Mouse (Mus musculus): ENCODE results near the gene Dap. TPM values are rescaled to one million over a fixed set of nuclear protein-coding genes. Genes with fewer than 3 reads are reported as not detected.

The Dap gene
- polyA plus RNA-seq, 1 experiment from 2014 or later, result 114 TPM

DNA sequence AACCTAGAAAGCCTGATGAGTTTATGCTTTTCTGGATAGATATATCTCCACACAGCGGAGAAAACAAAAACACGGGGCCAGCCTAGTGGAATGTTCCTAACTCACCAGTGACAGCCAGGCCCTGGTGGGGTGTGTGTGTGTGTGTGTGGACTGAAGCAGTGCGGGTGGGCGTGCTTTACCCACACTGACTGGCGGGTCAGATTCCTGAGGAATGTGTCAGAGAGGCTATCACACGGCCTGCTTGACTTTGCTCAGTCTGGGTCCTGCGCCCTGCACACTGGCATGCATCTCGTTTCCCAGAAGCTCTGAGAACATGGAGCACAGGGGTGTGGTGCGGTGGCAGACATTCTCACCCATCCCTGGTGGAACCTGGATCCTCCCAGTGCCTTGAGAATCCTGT is 21.8 kb downstream of the Dap start:
- H3K36me3 ChIP-seq (ENCODE audit: control insufficient read depth, insufficient read depth, low read length), result peaks cover 12% of the 10 kb centered on the region; the same call in 1 of the 2 replicates
- no peak overlapping the region for H3K4me3 ChIP-seq (replicated peaks; ENCODE audit: low read length)
- H3K27ac ChIP-seq (ENCODE audit: low read length), result no peak overlapping the region
- no peak overlapping the region for H3K4me2 ChIP-seq (ENCODE audit: low read depth, low read length)
- 0 out of 2 replicates have a peak, but pooled peaks cover 11% of the 10 kb centered on the region for H3K4me1 ChIP-seq (ENCODE audit: control insufficient read depth, insufficient read depth, low read length)
- no peak overlapping the region for H3K9ac ChIP-seq (ENCODE audit: low read length)
- 56% methylated on average over 9 of the region's 9 CpGs for WGBS
- H3K9me3 ChIP-seq (replicated peaks; ENCODE audit: control insufficient read depth, low read length), result no peaks in the 10 kb centered on the region
- H3K27me3 ChIP-seq (ENCODE audit: control insufficient read depth, insufficient read depth, low read length), result no peaks in the 10 kb centered on the region
- ATAC-seq (ENCODE audit: insufficient read depth, low FRiP score), result peak; percentile 44; the same call in 1 of the 2 replicates

DNA sequence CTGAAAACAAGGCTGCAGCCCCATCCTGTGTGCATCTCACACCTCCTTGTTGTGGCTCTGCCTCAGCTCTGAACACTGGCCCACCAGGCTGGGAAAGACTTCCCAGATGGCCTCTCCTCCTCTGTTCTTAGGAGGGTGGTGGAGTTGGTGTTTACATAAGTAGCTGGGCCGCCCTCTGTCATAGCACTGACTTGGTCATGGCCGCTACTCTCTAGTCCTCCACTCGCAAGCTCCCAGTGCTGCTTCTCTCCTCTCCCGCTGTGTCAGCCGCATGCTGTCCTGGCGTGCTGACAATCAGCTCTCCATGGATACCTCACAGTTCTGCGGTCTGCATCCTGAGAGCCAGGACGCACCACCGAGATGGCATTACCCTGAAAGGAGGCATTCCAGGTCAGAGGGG is 22.9 kb downstream of the Dap start:
- no peak overlapping the region for H3K27ac ChIP-seq (ENCODE audit: low read length)
- H3K4me3 ChIP-seq (replicated peaks; ENCODE audit: low read length), result no peak overlapping the region
- WGBS, result 65% methylated on average over 9 of the region's 9 CpGs
- H3K9ac ChIP-seq (ENCODE audit: low read length), result no peak overlapping the region
- H3K9me3 ChIP-seq (replicated peaks; ENCODE audit: control insufficient read depth, low read length), result no peaks in the 10 kb centered on the region
- H3K4me1 ChIP-seq (ENCODE audit: control insufficient read depth, insufficient read depth, low read length), result 0 out of 2 replicates have a peak, but pooled peaks cover 11% of the 10 kb centered on the region
- H3K36me3 ChIP-seq (ENCODE audit: control insufficient read depth, insufficient read depth, low read length), result 0 out of 2 replicates have a peak, but pooled peaks cover 1% of the 10 kb centered on the region
- no peak overlapping the region for H3K4me2 ChIP-seq (ENCODE audit: low read depth, low read length)
- ATAC-seq (ENCODE audit: insufficient read depth, low FRiP score), result peak; percentile 19; the same call in 1 of the 2 replicates
- no peaks in the 10 kb centered on the region for H3K27me3 ChIP-seq (ENCODE audit: control insufficient read depth, insufficient read depth, low read length)

DNA sequence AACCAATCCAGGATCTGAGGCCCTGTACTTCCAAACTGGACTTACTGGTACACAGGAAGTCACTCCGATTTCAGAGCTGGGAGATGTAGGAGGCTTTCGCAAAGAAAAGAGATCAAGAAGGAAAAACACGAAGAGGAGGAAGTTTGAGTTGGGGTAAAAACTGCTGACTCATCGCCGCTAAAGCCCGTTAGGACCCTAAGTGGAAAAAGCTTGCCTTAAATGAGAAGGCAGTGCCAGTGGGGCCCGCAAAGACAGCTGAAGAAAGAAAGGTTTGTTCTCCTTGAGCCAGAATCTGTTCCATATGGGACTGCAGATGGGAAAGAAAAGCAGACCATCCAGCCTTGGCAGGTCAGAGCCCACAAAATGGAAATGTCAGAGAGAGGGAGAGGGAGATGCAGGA is 24.8 kb downstream of the Dap start:
- no peaks in the 10 kb centered on the region for H3K9me3 ChIP-seq (replicated peaks; ENCODE audit: control insufficient read depth, low read length)
- 0 out of 2 replicates have a peak, but pooled peaks cover 11% of the 10 kb centered on the region for H3K4me1 ChIP-seq (ENCODE audit: control insufficient read depth, insufficient read depth, low read length)
- no peaks in the 10 kb centered on the region for H3K27me3 ChIP-seq (ENCODE audit: control insufficient read depth, insufficient read depth, low read length)
- H3K4me3 ChIP-seq (replicated peaks; ENCODE audit: low read length), result no peak overlapping the region
- H3K36me3 ChIP-seq (ENCODE audit: control insufficient read depth, insufficient read depth, low read length), result no peaks in the 10 kb centered on the region
- H3K9ac ChIP-seq (ENCODE audit: low read length), result no peak overlapping the region
- whole genome bisulfite sequencing, result 74% methylated on average over 7 of the region's 7 CpGs
- ATAC-seq (ENCODE audit: insufficient read depth, low FRiP score), result no peak
- H3K27ac ChIP-seq (ENCODE audit: low read length), result no peak overlapping the region
- H3K4me2 ChIP-seq (ENCODE audit: low read depth, low read length), result no peak overlapping the region

DNA sequence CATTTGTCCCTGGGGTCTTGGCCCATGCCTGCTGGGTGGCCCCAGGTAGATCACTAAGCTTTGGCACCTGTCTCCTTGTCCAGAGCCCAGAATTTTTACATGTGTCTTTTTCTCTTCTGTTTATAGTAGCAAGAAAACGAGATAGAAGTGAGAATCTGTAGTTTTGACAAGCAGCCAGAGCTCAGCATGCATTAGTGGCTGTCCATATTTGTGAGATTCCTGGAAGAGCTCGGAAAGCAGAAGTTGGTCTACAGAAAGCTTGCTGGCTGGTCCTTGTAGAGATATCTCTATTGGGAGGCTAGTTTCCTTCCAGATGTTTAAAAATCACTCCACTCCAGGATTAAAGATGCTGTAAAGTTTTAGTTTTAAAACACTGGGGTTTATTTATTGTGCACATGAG is 25.9 kb downstream of the Dap start:
- H3K9ac ChIP-seq (ENCODE audit: low read length), result no peak overlapping the region
- H3K4me3 ChIP-seq (replicated peaks; ENCODE audit: low read length), result no peak overlapping the region
- no peaks in the 10 kb centered on the region for H3K36me3 ChIP-seq (ENCODE audit: control insufficient read depth, insufficient read depth, low read length)
- no peaks in the 10 kb centered on the region for H3K27me3 ChIP-seq (ENCODE audit: control insufficient read depth, insufficient read depth, low read length)
- H3K4me1 ChIP-seq (ENCODE audit: control insufficient read depth, insufficient read depth, low read length), result 0 out of 2 replicates have a peak, but pooled peaks cover 11% of the 10 kb centered on the region
- H3K9me3 ChIP-seq (replicated peaks; ENCODE audit: control insufficient read depth, low read length), result no peaks in the 10 kb centered on the region
- H3K4me2 ChIP-seq (ENCODE audit: low read depth, low read length), result no peak overlapping the region
- ATAC-seq (ENCODE audit: insufficient read depth, low FRiP score), result no peak
- no peak overlapping the region for H3K27ac ChIP-seq (ENCODE audit: low read length)
- 29% methylated on average over 2 of the region's 2 CpGs for WGBS

DNA sequence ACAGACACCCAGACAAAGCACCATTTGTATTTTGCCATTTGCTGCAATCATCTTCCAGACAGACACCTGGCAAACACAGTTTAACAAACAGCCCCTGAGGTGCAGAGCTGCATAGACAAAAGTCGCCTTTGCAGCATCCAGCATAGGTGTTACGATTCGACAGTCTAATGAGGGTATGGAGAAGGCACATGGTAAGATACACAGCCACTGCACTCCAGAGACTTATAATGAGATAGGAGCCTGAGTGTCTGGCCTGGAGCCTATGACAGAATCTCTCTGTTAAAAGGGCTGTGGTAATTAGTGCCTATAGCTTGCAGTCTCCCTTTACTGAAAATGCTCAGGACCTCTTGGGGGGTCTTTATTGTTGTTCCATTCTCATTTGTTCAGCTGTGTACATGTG is 26.6 kb downstream of the Dap start:
- no peak for ATAC-seq (ENCODE audit: insufficient read depth, low FRiP score)
- no peaks in the 10 kb centered on the region for H3K27me3 ChIP-seq (ENCODE audit: control insufficient read depth, insufficient read depth, low read length)
- no peaks in the 10 kb centered on the region for H3K36me3 ChIP-seq (ENCODE audit: control insufficient read depth, insufficient read depth, low read length)
- no peak overlapping the region for H3K27ac ChIP-seq (ENCODE audit: low read length)
- H3K4me3 ChIP-seq (replicated peaks; ENCODE audit: low read length), result no peak overlapping the region
- 82% methylated on average over 3 of the region's 3 CpGs for WGBS
- no peak overlapping the region for H3K9ac ChIP-seq (ENCODE audit: low read length)
- no peaks in the 10 kb centered on the region for H3K9me3 ChIP-seq (replicated peaks; ENCODE audit: control insufficient read depth, low read length)
- 0 out of 2 replicates have a peak, but pooled peaks cover 11% of the 10 kb centered on the region for H3K4me1 ChIP-seq (ENCODE audit: control insufficient read depth, insufficient read depth, low read length)
- H3K4me2 ChIP-seq (ENCODE audit: low read depth, low read length), result no peak overlapping the region

DNA sequence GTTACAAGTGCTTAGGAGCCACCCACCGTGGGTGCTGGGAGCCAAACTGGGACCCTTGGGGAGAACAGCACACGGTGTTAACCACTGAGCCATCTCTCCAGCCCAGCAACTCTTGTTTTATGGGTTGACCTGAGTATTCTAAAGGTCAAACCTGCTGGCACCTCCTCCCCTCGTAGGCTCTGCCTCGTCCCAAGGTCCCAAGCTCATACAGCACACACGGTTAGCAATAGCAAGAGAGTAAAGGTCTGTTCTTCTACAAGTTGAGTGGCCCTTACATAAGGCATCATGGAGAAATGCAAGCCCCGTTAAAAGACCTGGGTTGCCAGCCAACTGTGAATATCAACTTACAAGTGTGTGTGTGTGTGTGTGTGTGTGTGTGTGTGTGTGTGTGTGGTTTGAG is 27.1 kb downstream of the Dap start:
- Histone ChIP-seq H3K4me3 (replicated peaks; ENCODE audit: low read length) (no peak overlapping the region), H3K36me3 (ENCODE audit: control insufficient read depth, insufficient read depth, low read length) (no peaks in the 10 kb centered on the region), H3K4me2 (ENCODE audit: low read depth, low read length) (no peak overlapping the region), H3K4me1 (ENCODE audit: control insufficient read depth, insufficient read depth, low read length) (0 out of 2 replicates have a peak, but pooled peaks cover 10% of the 10 kb centered on the region), H3K9me3 (replicated peaks; ENCODE audit: control insufficient read depth, low read length) (no peaks in the 10 kb centered on the region), H3K27ac (ENCODE audit: low read length) (no peak overlapping the region), H3K9ac (ENCODE audit: low read length) (no peak overlapping the region), H3K27me3 (ENCODE audit: control insufficient read depth, insufficient read depth, low read length) (no peaks in the 10 kb centered on the region)
- 87% methylated on average over 6 of the region's 6 CpGs for WGBS
- ATAC-seq (ENCODE audit: insufficient read depth, low FRiP score), result no peak

DNA sequence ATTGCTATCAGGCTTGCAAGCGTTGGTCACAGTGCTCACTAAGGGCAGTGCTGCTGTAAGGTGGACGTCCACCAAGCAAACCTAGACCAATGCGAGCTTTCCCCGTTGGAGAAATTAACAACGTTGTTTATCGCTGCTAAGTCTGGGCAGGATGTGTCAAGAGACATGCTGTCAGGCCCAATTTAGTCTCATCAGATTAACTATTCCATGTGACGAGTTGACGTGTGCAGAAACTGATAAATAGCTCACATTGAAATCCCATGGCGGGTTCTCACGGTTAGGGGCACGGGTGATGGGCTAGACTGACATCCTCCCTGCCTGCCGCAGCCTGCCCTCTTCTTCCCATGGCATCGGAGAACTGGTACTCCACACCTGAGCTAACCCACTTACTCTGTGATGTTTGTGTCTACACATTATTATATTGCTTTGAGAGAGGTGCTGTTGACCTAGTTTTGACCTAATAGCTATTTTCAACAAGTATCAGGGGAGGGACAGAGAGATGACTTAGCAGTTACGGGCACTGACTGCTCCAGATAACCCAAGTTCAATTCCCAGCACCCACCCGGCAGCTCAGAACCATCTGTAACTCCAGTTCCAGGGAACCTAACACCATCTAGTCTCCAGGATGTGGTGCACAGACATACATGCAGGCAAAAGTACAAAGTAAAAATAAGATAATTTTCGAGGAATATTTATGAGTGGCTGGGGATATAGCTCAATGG is 28.6 kb downstream of the Dap start:
- H3K27me3 ChIP-seq (ENCODE audit: control insufficient read depth, insufficient read depth, low read length), result no peaks in the 10 kb centered on the region
- H3K9me3 ChIP-seq (replicated peaks; ENCODE audit: control insufficient read depth, low read length), result no peaks in the 10 kb centered on the region
- H3K4me3 ChIP-seq (replicated peaks; ENCODE audit: low read length), result no peak overlapping the region
- no peaks in the 10 kb centered on the region for H3K36me3 ChIP-seq (ENCODE audit: control insufficient read depth, insufficient read depth, low read length)
- 86% methylated on average over 16 of the region's 16 CpGs for WGBS
- ATAC-seq (ENCODE audit: insufficient read depth, low FRiP score), result no peak
- no peak overlapping the region for H3K4me2 ChIP-seq (ENCODE audit: low read depth, low read length)
- H3K4me1 ChIP-seq (ENCODE audit: control insufficient read depth, insufficient read depth, low read length), result 0 out of 2 replicates have a peak, but pooled peaks cover 3% of the 10 kb centered on the region
- no peak overlapping the region for H3K9ac ChIP-seq (ENCODE audit: low read length)
- no peak overlapping the region for H3K27ac ChIP-seq (ENCODE audit: low read length)

DNA sequence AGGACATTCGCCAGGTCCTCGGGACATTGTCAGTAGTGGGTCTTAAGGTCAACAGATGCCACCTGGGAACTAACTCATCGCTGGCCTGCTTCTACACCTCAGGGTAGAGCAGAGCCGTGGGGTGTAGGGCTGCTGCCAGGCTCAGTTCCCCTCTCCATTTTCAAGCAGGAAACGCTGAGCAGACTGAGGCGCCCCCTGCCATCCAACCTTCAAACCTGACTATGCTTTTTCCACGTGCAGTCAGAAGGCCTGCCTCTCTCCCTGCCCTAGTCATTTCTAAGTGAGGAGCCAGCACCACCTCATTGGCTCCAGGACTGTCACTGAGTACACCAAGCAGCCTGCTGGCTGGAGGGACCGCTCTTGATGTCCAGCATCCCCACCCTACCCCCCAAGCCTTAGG is 29.3 kb downstream of the Dap start:
- no peak overlapping the region for H3K4me2 ChIP-seq (ENCODE audit: low read depth, low read length)
- H3K4me1 ChIP-seq (ENCODE audit: control insufficient read depth, insufficient read depth, low read length), result 0 out of 2 replicates have a peak, but pooled peaks cover 6% of the 10 kb centered on the region
- H3K9me3 ChIP-seq (replicated peaks; ENCODE audit: control insufficient read depth, low read length), result no peaks in the 10 kb centered on the region
- ATAC-seq (ENCODE audit: insufficient read depth, low FRiP score), result no peak
- H3K36me3 ChIP-seq (ENCODE audit: control insufficient read depth, insufficient read depth, low read length), result no peaks in the 10 kb centered on the region
- H3K27me3 ChIP-seq (ENCODE audit: control insufficient read depth, insufficient read depth, low read length), result no peaks in the 10 kb centered on the region
- 70% methylated on average over 8 of the region's 8 CpGs for WGBS
- H3K4me3 ChIP-seq (replicated peaks; ENCODE audit: low read length), result no peak overlapping the region
- no peak overlapping the region for H3K9ac ChIP-seq (ENCODE audit: low read length)
- no peak overlapping the region for H3K27ac ChIP-seq (ENCODE audit: low read length)

DNA sequence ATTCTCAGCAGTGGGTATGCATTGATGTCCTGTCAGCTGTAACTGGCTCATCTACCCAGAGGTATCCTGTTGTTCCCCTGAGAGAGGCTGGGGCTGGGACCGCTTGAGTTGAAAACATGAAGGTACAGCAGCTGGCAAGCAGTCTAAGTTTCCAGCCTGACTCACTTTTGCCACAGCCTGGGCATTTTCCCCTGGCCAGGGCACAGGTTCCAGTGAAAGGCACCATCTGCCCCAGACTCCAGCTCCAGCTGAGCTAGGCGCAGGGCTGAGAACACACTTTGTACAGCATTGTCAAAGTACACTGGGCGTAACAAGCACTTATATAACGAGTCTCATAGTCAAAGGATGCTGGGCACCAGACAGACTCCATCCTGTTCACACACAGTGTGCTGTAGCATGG is 29.8 kb downstream of the Dap start:
- WGBS, result 90% methylated on average over 4 of the region's 4 CpGs

More for the DNA sequence above, 29.8 kb downstream of the Dap start:
- H3K4me3 ChIP-seq (replicated peaks; ENCODE audit: low read length), result no peak overlapping the region
- no peak overlapping the region for H3K27ac ChIP-seq (ENCODE audit: low read length)
- H3K4me2 ChIP-seq (ENCODE audit: low read depth, low read length), result no peak overlapping the region
- 0 out of 2 replicates have a peak, but pooled peaks cover 10% of the 10 kb centered on the region for H3K4me1 ChIP-seq (ENCODE audit: control insufficient read depth, insufficient read depth, low read length)
- no peak overlapping the region for H3K9ac ChIP-seq (ENCODE audit: low read length)
- H3K36me3 ChIP-seq (ENCODE audit: control insufficient read depth, insufficient read depth, low read length), result no peaks in the 10 kb centered on the region
- no peak for ATAC-seq (ENCODE audit: insufficient read depth, low FRiP score)
- H3K27me3 ChIP-seq (ENCODE audit: control insufficient read depth, insufficient read depth, low read length), result no peaks in the 10 kb centered on the region
- H3K9me3 ChIP-seq (replicated peaks; ENCODE audit: control insufficient read depth, low read length), result no peaks in the 10 kb centered on the region

All from stomach, embryonic 16.5 days (tissue).